Mouse (Mus musculus) C2C12 (cell line): ENCODE data around the gene Mycl. TPM values are rescaled to one million over a fixed set of nuclear protein-coding genes. Genes with fewer than 3 reads are reported as not detected.
"Not testable (repeated sequence)": the region's sequence is repeated elsewhere in the genome, so short reads cannot be mapped to it uniquely, and the experiment has no call there.

ENCODE experiments used
- H3K27me3 ChIP-seq: one replicate; pipeline ENCODE4 v1.6.1; 2011; ENCODE audit not compliant: control insufficient read depth, insufficient read depth, insufficient read length
- H3K36me3 ChIP-seq: one replicate; pipeline ENCODE4 v1.6.1; 2011; ENCODE audit not compliant: control insufficient read depth, insufficient read depth
- H3K4me3 ChIP-seq: one replicate; pipeline ENCODE4 v1.5.1; 2011; ENCODE audit warnings: mild to moderate bottlenecking, control low read depth; ENCODE audit not compliant: poor library complexity, insufficient read depth, severe bottlenecking
- H3K79me2 ChIP-seq: one replicate; pipeline ENCODE4 v1.6.1; 2011; ENCODE audit not compliant: control insufficient read depth, insufficient read depth
- H3K79me3 ChIP-seq: one replicate; pipeline ENCODE4 v1.6.1; 2011; ENCODE audit warnings: low read depth, control low read depth
- H3ac ChIP-seq: one replicate; pipeline ENCODE3; 2011; ENCODE audit warnings: low read depth; ENCODE audit not compliant: control insufficient read depth, insufficient read length
- CEBPB ChIP-seq: IDR thresholded peaks from one replicate; pipeline ENCODE4 v1.6.1; 2011; ENCODE audit warnings: low read depth, mild to moderate bottlenecking, control low read depth, moderate library complexity
- CTCF ChIP-seq: IDR thresholded peaks from one replicate; pipeline ENCODE4 v1.5.1; 2011; ENCODE audit not compliant: control insufficient read depth, insufficient read depth, insufficient read length
- FOSL1 ChIP-seq: IDR thresholded peaks from one replicate; pipeline ENCODE4 v1.8.0; 2011; ENCODE audit warnings: mild to moderate bottlenecking, low read length; ENCODE audit not compliant: poor library complexity, insufficient read depth, severe bottlenecking
- MAX ChIP-seq: IDR thresholded peaks from one replicate; pipeline ENCODE4 v1.6.1; 2011; ENCODE audit warnings: mild to moderate bottlenecking, control low read depth
- MYOD1 ChIP-seq: IDR thresholded peaks from one replicate; pipeline ENCODE4 v1.6.1; 2011; ENCODE audit warnings: low read depth; ENCODE audit not compliant: control insufficient read depth, insufficient read length
- MYOG ChIP-seq: IDR thresholded peaks from one replicate; pipeline ENCODE4 v1.6.1; 2011; ENCODE audit not compliant: control insufficient read depth, insufficient read length; ENCODE audit errors: extremely low read depth
- USF1 ChIP-seq: IDR thresholded peaks from one replicate; pipeline ENCODE4 v1.6.1; 2011; ENCODE audit warnings: low read depth, mild to moderate bottlenecking, control low read depth, moderate library complexity
- polyA plus RNA-seq: library from polyadenylated mRNA; unstranded; fragments of >200 nt; fragmentation: generic; extraction: Trizol; gene quantifications from one replicate; pipeline ENCODE4 v1.2.1, GENCODE M21; 2012; ENCODE audit warnings: missing spikeins

Gene Mycl
- polyA plus RNA-seq, 1 experiment: 11.5 TPM

- H3K27me3 ChIP-seq: no peaks in the 10 kb centered on the region
- H3K79me2 ChIP-seq: no peaks in the 10 kb centered on the region
- H3K36me3 ChIP-seq: no peaks in the 10 kb centered on the region
- no peak overlapping the region for H3K4me3 ChIP-seq
- H3K79me3 ChIP-seq: peaks cover 2% of the 10 kb centered on the region
- TF ChIP-seq USF1: no peak
- TF ChIP-seq MAX: no peak
- peak; percentile 31 for TF ChIP-seq MYOD1
- no peak for TF ChIP-seq MYOG
- no peak for TF ChIP-seq FOSL1
- TF ChIP-seq CEBPB: no peak
- TF ChIP-seq CTCF: no peak
- no peak overlapping the region for H3ac ChIP-seq
These were observed 9.9 kb downstream of the Mycl start for GRCm38 (mm10) chr4:123005054-123005966.

GRCm38 (mm10) chr4:123012501-123012900, 17.0 kb downstream of the Mycl start:
- H3ac ChIP-seq, H3K79me3 ChIP-seq, H3K4me3 ChIP-seq, H3K36me3 ChIP-seq, H3K27me3 ChIP-seq: not testable (repeated sequence)
- peaks cover 12% of the 10 kb centered on the region for H3K79me2 ChIP-seq

GRCm38 (mm10) chr4:123013346-123013945, 18.0 kb downstream of the Mycl start:
- peaks cover 17% of the 10 kb centered on the region for H3K79me3 ChIP-seq
- H3K36me3 ChIP-seq: no peaks in the 10 kb centered on the region
- no peak overlapping the region for H3ac ChIP-seq
- H3K79me2 ChIP-seq: peaks cover 21% of the 10 kb centered on the region
- H3K27me3 ChIP-seq: no peaks in the 10 kb centered on the region
- TF ChIP-seq CEBPB (no peak), FOSL1 (no peak), MYOG (no peak), CTCF (no peak), MAX (no peak), MYOD1 (no peak), USF1 (no peak)
- no peak overlapping the region for H3K4me3 ChIP-seq

GRCm38 (mm10) chr4:123013949-123014406, 18.5 kb downstream of the Mycl start:
- H3K79me2 ChIP-seq: peaks cover 27% of the 10 kb centered on the region
- H3K27me3 ChIP-seq: no peaks in the 10 kb centered on the region
- no peak overlapping the region for H3K4me3 ChIP-seq
- H3K36me3 ChIP-seq: no peaks in the 10 kb centered on the region
- H3K79me3 ChIP-seq: peaks cover 21% of the 10 kb centered on the region
- TF ChIP-seq CTCF: no peak
- TF ChIP-seq MYOG: no peak
- no peak for TF ChIP-seq MAX
- TF ChIP-seq MYOD1: no peak
- TF ChIP-seq CEBPB: no peak
- no peak for TF ChIP-seq FOSL1
- TF ChIP-seq USF1: no peak
- H3ac ChIP-seq: no peak overlapping the region

- Histone ChIP-seq H3K36me3 (peaks cover 2% of the 10 kb centered on the region), H3K79me2 (peaks cover 34% of the 10 kb centered on the region), H3K27me3 (no peaks in the 10 kb centered on the region), H3ac (no peak overlapping the region), H3K4me3 (no peak overlapping the region), H3K79me3 (peaks cover 29% of the 10 kb centered on the region)
- TF ChIP-seq FOSL1 (no peak), USF1 (no peak), MYOD1 (no peak), MAX (no peak), MYOG (no peak), CEBPB (no peak), CTCF (no peak)
These were observed 19.2 kb downstream of the Mycl start for GRCm38 (mm10) chr4:123014501-123015282.
